Comparison of ENCODE assay signal across 30 mouse cellular contexts in genomic region chr9:49781016-49781772, GRCm38 (mm10). TPM values are rescaled to one million over a fixed set of nuclear protein-coding genes. Genes with fewer than 3 reads are reported as not detected.
DNase-seq lines count a peak whose midpoint lies in the region; ATAC-seq and TF ChIP-seq lines count a peak whose summit lies in the region.
"Had no signal": no experiment of that assay in that cellular context is flagged by ENCODE, and none has a peak within 500 bp of the region (broad histone marks: within the 10 kb centered on the region; RNA-seq: fewer than 3 reads in every experiment).

No protein-coding gene starts in this region.

- H3K9me3 ChIP-seq in heart, embryonic 11.5 days (replicated peaks; ENCODE audit: control insufficient read depth, low read length) = no peaks in the 10 kb centered on the region
- H3K9me3 ChIP-seq in heart, embryonic 16.5 days (replicated peaks; ENCODE audit: control insufficient read depth, low read length) = 0 out of 2 replicates have a peak, but pooled peaks cover 2% of the 10 kb centered on the region
- no peaks in the 10 kb centered on the region for H3K9me3 ChIP-seq in kidney, postnatal 0 days (replicated peaks; ENCODE audit: low read length)
- H3K9me3 ChIP-seq: embryonic facial prominence, embryonic 12.5 days; forebrain, embryonic 10.5 days; forebrain, embryonic 15.5 days; liver, embryonic 12.5 days had no signal

- DNase-seq in heart, adult 11 months = no peak
- no peak for DNase-seq in heart, postnatal 25 days (ENCODE audit: low spot score)
- DNase-seq in kidney, postnatal 0 days (ENCODE audit: low spot score) = no peak
- DNase-seq in kidney, postnatal 25 days = no peak
- DNase-seq in thymus, postnatal 4 days = no peak
- DNase-seq: adrenal gland, postnatal 10 days; cerebellum, adult 8-10 months; cerebellum, postnatal 36 days; embryo, embryonic 11 days; kidney, adult 8-10 months; kidney, postnatal 36 days; layer of hippocampus, postnatal 36 days; left cerebral cortex, postnatal 4 days; liver, postnatal 0 days; lung, postnatal 36 days; right cerebral cortex, postnatal 4 days; thymus, adult 18-20 months; thymus, postnatal 25 days had no signal

- no peak overlapping the region for H3K4me2 ChIP-seq in heart, embryonic 11.5 days
- no peak overlapping the region for H3K4me2 ChIP-seq in heart, embryonic 16.5 days (ENCODE audit: low read depth, low read length)
- H3K4me2 ChIP-seq in kidney, postnatal 0 days (ENCODE audit: low read length) = no peak overlapping the region
- no peak overlapping the region for H3K4me2 ChIP-seq in myocyte (ENCODE audit: low read depth)
- H3K4me2 ChIP-seq: embryonic facial prominence, embryonic 12.5 days; forebrain, embryonic 15.5 days; liver, embryonic 12.5 days; midbrain, embryonic 11.5 days had no signal

- ATAC-seq in heart, embryonic 11.5 days (replicated peaks; ENCODE audit: insufficient number of reproducible peaks, low FRiP score, low TSS enrichment) = no peak
- no peak for ATAC-seq in heart, embryonic 16.5 days (replicated peaks; ENCODE audit: extremely low read depth, insufficient read depth, low FRiP score)
- no peak for ATAC-seq in kidney, postnatal 0 days (replicated peaks; ENCODE audit: low FRiP score, low read depth)
- ATAC-seq: forebrain, embryonic 15.5 days; intestine, embryonic 16.5 days; liver, embryonic 12.5 days; liver, postnatal 0 days; Patski had no signal

- peaks cover 100% of the 10 kb centered on the region for H3K79me2 ChIP-seq in myocyte (ENCODE audit: control insufficient read depth, insufficient read depth)

- H3ac ChIP-seq in myocyte (ENCODE audit: control insufficient read depth, insufficient read length) = no peak overlapping the region

- no peaks in the 10 kb centered on the region for H3K36me3 ChIP-seq in heart, embryonic 11.5 days (ENCODE audit: control insufficient read depth, insufficient read depth, low read length)
- no peaks in the 10 kb centered on the region for H3K36me3 ChIP-seq in heart, embryonic 16.5 days (ENCODE audit: control insufficient read depth, insufficient read depth)
- H3K36me3 ChIP-seq in kidney, postnatal 0 days (ENCODE audit: insufficient read depth, low read length) = no peaks in the 10 kb centered on the region
- H3K36me3 ChIP-seq in myocyte (ENCODE audit: control insufficient read depth, insufficient read depth) = peaks cover 15% of the 10 kb centered on the region
- H3K36me3 ChIP-seq: embryonic facial prominence, embryonic 12.5 days; forebrain, embryonic 10.5 days; forebrain, embryonic 15.5 days; G1E; liver, embryonic 12.5 days had no signal

- WGBS in heart, embryonic 11.5 days (ENCODE audit: insufficient replicate concordance) = 54% methylated on average over 9 of the region's 9 CpGs
- 51% methylated on average over 9 of the region's 9 CpGs for WGBS in heart, embryonic 16.5 days
- 69% methylated on average over 9 of the region's 9 CpGs for whole genome bisulfite sequencing in kidney, postnatal 0 days

- H3K27ac ChIP-seq in heart, embryonic 11.5 days (ENCODE audit: low read depth, low read length) = peak overlapping the region; percentile 57; the same call in 1 of the 2 replicates
- H3K27ac ChIP-seq in heart, embryonic 16.5 days (ENCODE audit: low read length) = peak overlapping the region; percentile 80
- H3K27ac ChIP-seq in kidney, postnatal 0 days = peak overlapping the region; percentile 5; the same call in 1 of the 2 replicates
- H3K27ac ChIP-seq: embryonic facial prominence, embryonic 12.5 days; forebrain, embryonic 10.5 days; forebrain, embryonic 15.5 days; liver, embryonic 12.5 days; stomach, postnatal 0 days had no signal

- TF ChIP-seq POLR2A in myocyte (IDR thresholded peaks at IDR 0.05; ENCODE audit: insufficient read length, low read depth) = no peak

- H3K4me1 ChIP-seq in heart, embryonic 11.5 days (ENCODE audit: control insufficient read depth, insufficient read depth, low read length) = no peaks in the 10 kb centered on the region
- peaks cover 9% of the 10 kb centered on the region for H3K4me1 ChIP-seq in heart, embryonic 16.5 days (ENCODE audit: control insufficient read depth, insufficient read depth, low read length)
- H3K4me1 ChIP-seq in kidney, postnatal 0 days (replicated peaks; ENCODE audit: insufficient read depth, low read length) = no peaks in the 10 kb centered on the region; the same call in none of the 2 replicates
- H3K4me1 ChIP-seq: embryonic facial prominence, embryonic 12.5 days; liver, embryonic 12.5 days had no signal

- no peaks in the 10 kb centered on the region for H3K27me3 ChIP-seq in heart, embryonic 11.5 days (ENCODE audit: control insufficient read depth, insufficient read depth, low read length)
- no peaks in the 10 kb centered on the region for H3K27me3 ChIP-seq in heart, embryonic 16.5 days (ENCODE audit: control insufficient read depth, insufficient read depth, low read length)
- no peaks in the 10 kb centered on the region for H3K27me3 ChIP-seq in kidney, postnatal 0 days (ENCODE audit: insufficient read depth, low read length)
- no peaks in the 10 kb centered on the region for H3K27me3 ChIP-seq in myocyte (ENCODE audit: control insufficient read depth, insufficient read depth, insufficient read length)
- H3K27me3 ChIP-seq: embryonic facial prominence, embryonic 12.5 days; forebrain, embryonic 15.5 days; liver, embryonic 12.5 days; Patski had no signal

- H3K4me3 ChIP-seq in heart, embryonic 11.5 days (ENCODE audit: low read depth, low read length) = no peak overlapping the region
- H3K4me3 ChIP-seq in heart, embryonic 16.5 days (ENCODE audit: low read length) = no peak overlapping the region
- H3K4me3 ChIP-seq in kidney, postnatal 0 days (replicated peaks; ENCODE audit: low read depth, low read length) = no peak overlapping the region
- H3K4me3 ChIP-seq in myocyte = no peak overlapping the region
- H3K4me3 ChIP-seq: embryonic facial prominence, embryonic 12.5 days; forebrain, embryonic 10.5 days; forebrain, embryonic 15.5 days; liver, embryonic 12.5 days had no signal

- H3K9ac ChIP-seq in heart, embryonic 11.5 days (ENCODE audit: low read depth, low read length) = no peak overlapping the region
- no peak overlapping the region for H3K9ac ChIP-seq in heart, embryonic 16.5 days (ENCODE audit: low read length)
- no peak overlapping the region for H3K9ac ChIP-seq in kidney, postnatal 0 days (ENCODE audit: low read depth, low read length)
- H3K9ac ChIP-seq: embryonic facial prominence, embryonic 12.5 days; forebrain, embryonic 15.5 days; liver, embryonic 12.5 days; liver, postnatal 0 days had no signal

- no peak for TF ChIP-seq CTCF in kidney, postnatal 0 days (IDR thresholded peaks at IDR 0.05; ENCODE audit: low read depth)

- intact Hi-C loops in heart, postnatal 25 days (cut with DNase I) = no loop called here

TF ChIP-seq in myocyte, 11 proteins besides CTCF, POLR2A, EP300 and RAD21:
- TF ChIP-seq E2F4 (IDR thresholded peaks at IDR 0.05; ENCODE audit: insufficient read depth) (no peak), POLR2AphosphoS2 (IDR thresholded peaks at IDR 0.05; ENCODE audit: insufficient read length, low read depth) (peak; percentile 27), TCF12 (IDR thresholded peaks at IDR 0.05; ENCODE audit: insufficient read depth, poor library complexity, severe bottlenecking) (no peak), MAX (IDR thresholded peaks at IDR 0.05; ENCODE audit: low read depth) (no peak)

RNA-seq across cellular contexts. Expression of gene Ncam1, which starts 17.5 kb away (rescaled TPM):
- 39.8 and 50.5 TPM in 2 replicates for polyA plus RNA-seq in heart, embryonic 11.5 days (2014; fragmentation: Nextera tagmentation; extraction: Ambion mirVana)
- 148 and 153 TPM in 2 replicates for polyA plus RNA-seq in heart, embryonic 16.5 days (2015; fragmentation: Nextera tagmentation; extraction: Ambion mirVana)
- 1 to 10 TPM; 6.7 to 7.7 TPM for total RNA-seq in heart, postnatal 25 days (2021)
- polyA plus RNA-seq in kidney, postnatal 0 days (2015; fragmentation: Nextera tagmentation; extraction: Ambion mirVana) = 81.2 and 91.2 TPM in 2 replicates
- polyA plus RNA-seq in myocyte (2012; fragmentation: generic; extraction: Trizol) = 327 TPM
- polyA plus RNA-seq: G1E had no signal

Comparison
In these comparisons a context has a peak if more than half of its experiments do, and no peak if none do; other contexts are left out.
1. H3K27ac ChIP-seq: peak in every context shown above with its lines; median percentile 80 in heart, embryonic 16.5 days; 57 in heart, embryonic 11.5 days; 5 in kidney, postnatal 0 days.